Mouse (Mus musculus): ENCODE measurements around the gene Bloc1s2. TPM values are rescaled to one million over a fixed set of nuclear protein-coding genes. Genes with fewer than 3 reads are reported as not detected.

The Bloc1s2 gene
- polyA plus RNA-seq, 1 experiment = 44.4 TPM

GRCm38 (mm10) chr19:44104393-44104792 is 41.9 kb downstream of the Bloc1s2 start:
- no peaks in the 10 kb centered on the region for H3K27me3 ChIP-seq (ENCODE audit: control insufficient read depth, insufficient read depth, low read length)
- peaks cover 8% of the 10 kb centered on the region for H3K4me1 ChIP-seq (replicated peaks; ENCODE audit: control insufficient read depth, insufficient read depth, low read length)
- no peak overlapping the region for H3K27ac ChIP-seq (ENCODE audit: control insufficient read depth, insufficient read depth, low read length)
- no peak for DNase-seq
- peaks cover 17% of the 10 kb centered on the region; the same call in 1 of the 2 replicates for H3K36me3 ChIP-seq (ENCODE audit: control insufficient read depth, insufficient read depth, low read length)
- TF ChIP-seq POLR2A (IDR thresholded peaks at IDR 0.05; ENCODE audit: control insufficient read depth, extremely low read depth, insufficient read depth, low read length, poor library complexity) = no peak
- no peak for TF ChIP-seq CTCF (IDR thresholded peaks at IDR 0.05; ENCODE audit: borderline replicate concordance, control insufficient read depth, extremely low read depth, insufficient read depth, low read length, poor library complexity)
- H3K4me3 ChIP-seq (ENCODE audit: control insufficient read depth, insufficient read depth, low read length) = no peak overlapping the region
- WGBS = 96% methylated on average over 1 of the region's 1 CpGs

GRCm38 (mm10) chr19:44103001-44103400 is 43.2 kb downstream of the Bloc1s2 start:
- TF ChIP-seq CTCF (IDR thresholded peaks at IDR 0.05; ENCODE audit: borderline replicate concordance, control insufficient read depth, extremely low read depth, insufficient read depth, low read length, poor library complexity) (no peak), POLR2A (IDR thresholded peaks at IDR 0.05; ENCODE audit: control insufficient read depth, extremely low read depth, insufficient read depth, low read length, poor library complexity) (no peak)
- WGBS = 95% methylated on average over 3 of the region's 3 CpGs
- Histone ChIP-seq H3K36me3 (ENCODE audit: control insufficient read depth, insufficient read depth, low read length) (peaks cover 17% of the 10 kb centered on the region; the same call in 1 of the 2 replicates), H3K4me1 (replicated peaks; ENCODE audit: control insufficient read depth, insufficient read depth, low read length) (peaks cover 8% of the 10 kb centered on the region), H3K4me3 (ENCODE audit: control insufficient read depth, insufficient read depth, low read length) (no peak overlapping the region), H3K27ac (ENCODE audit: control insufficient read depth, insufficient read depth, low read length) (no peak overlapping the region), H3K27me3 (ENCODE audit: control insufficient read depth, insufficient read depth, low read length) (no peaks in the 10 kb centered on the region)
- DNase-seq = no peak

- H3K27me3 ChIP-seq (ENCODE audit: control insufficient read depth, insufficient read depth, low read length) = no peaks in the 10 kb centered on the region
- no peak overlapping the region for H3K4me3 ChIP-seq (ENCODE audit: control insufficient read depth, insufficient read depth, low read length)
- no peak overlapping the region for H3K27ac ChIP-seq (ENCODE audit: control insufficient read depth, insufficient read depth, low read length)
- DNase-seq = no peak
- H3K4me1 ChIP-seq (replicated peaks; ENCODE audit: control insufficient read depth, insufficient read depth, low read length) = no peaks in the 10 kb centered on the region
- peaks cover 33% of the 10 kb centered on the region for H3K36me3 ChIP-seq (ENCODE audit: control insufficient read depth, insufficient read depth, low read length)
- no peak for TF ChIP-seq CTCF (IDR thresholded peaks at IDR 0.05; ENCODE audit: borderline replicate concordance, control insufficient read depth, extremely low read depth, insufficient read depth, low read length, poor library complexity)
- TF ChIP-seq POLR2A (IDR thresholded peaks at IDR 0.05; ENCODE audit: control insufficient read depth, extremely low read depth, insufficient read depth, low read length, poor library complexity) = no peak
Observed at GRCm38 (mm10) chr19:44100840-44101239, 45.4 kb downstream of the Bloc1s2 start.

Other genes with a start within 250 kb of the Bloc1s2 start
- 12.7 and 13.0 TPM in 2 replicates for gene Dnmbp, start 206.3 kb downstream of the Bloc1s2 start, polyA plus RNA-seq (2012; rRNA removed)
- gene Cpn1, start 159.9 kb downstream of the Bloc1s2 start, polyA plus RNA-seq (2012; rRNA removed) = 0.27 and 0.45 TPM in 2 replicates
- 0.31 TPM in 1 of 2 replicates, not detected in the other for gene Cyp2c23, start 117.2 kb downstream of the Bloc1s2 start, polyA plus RNA-seq (2012; rRNA removed)
- 5.5 and 8.0 TPM in 2 replicates for gene Erlin1, start 76.7 kb downstream of the Bloc1s2 start, polyA plus RNA-seq (2012; rRNA removed)
- 23.6 and 26.4 TPM in 2 replicates for gene Chuk, start 39.0 kb downstream of the Bloc1s2 start, polyA plus RNA-seq (2012; rRNA removed)
- 9.3 and 11.8 TPM in 2 replicates for gene Cwf19l1, start 10.6 kb downstream of the Bloc1s2 start, polyA plus RNA-seq (2012; rRNA removed)
- 0.22 and 0.31 TPM in 2 replicates for gene Pkd2l1, start 46.0 kb upstream of the Bloc1s2 start, polyA plus RNA-seq (2012; rRNA removed)
- 0.17 and 0.23 TPM in 2 replicates for gene Scd3, start 56.8 kb upstream of the Bloc1s2 start, polyA plus RNA-seq (2012; rRNA removed)
- gene Scd2, start 147.2 kb upstream of the Bloc1s2 start, polyA plus RNA-seq (2012; rRNA removed) = 261 and 320 TPM in 2 replicates
- 2.2 and 2.7 TPM in 2 replicates for gene Scd4, start 186.6 kb upstream of the Bloc1s2 start, polyA plus RNA-seq (2012; rRNA removed)